Mouse (Mus musculus) hindbrain, postnatal 0 days (tissue): ENCODE results near the gene Disp1. TPM values are rescaled to one million over a fixed set of nuclear protein-coding genes. Genes with fewer than 3 reads are reported as not detected.

ENCODE experiments used
- ATAC-seq: fragments of 200-750 bp; cut with Nextera tagmentation; 2 replicates; pipeline ENCODE4 v1.8.0; 2017; ENCODE audit warnings: mild to moderate bottlenecking, moderate TSS enrichment, moderate library complexity
- DNase-seq: peaks from one replicate; pipeline ENCODE4 v3.0.0-alpha.2; 2015; ENCODE audit warnings: low spot score
- H3K27ac ChIP-seq: fragments of 300-500 bp; sonication (generic); 2 replicates; pipeline ENCODE4 v1.5.1; 2014; ENCODE audit warnings: mild to moderate bottlenecking
- H3K27me3 ChIP-seq: fragments of 300-500 bp; sonication (generic); 2 replicates; pipeline ENCODE4 v1.6.1; 2014; ENCODE audit warnings: low read length, mixed read lengths; ENCODE audit not compliant: insufficient read depth
- H3K36me3 ChIP-seq: fragments of 300-500 bp; sonication (generic); 2 replicates; pipeline ENCODE4 v1.6.1; 2014; ENCODE audit warnings: low read length, mixed read lengths; ENCODE audit not compliant: insufficient read depth
- H3K4me1 ChIP-seq: fragments of 300-500 bp; sonication (generic); 2 replicates; pipeline ENCODE4 v1.6.1; 2014; ENCODE audit warnings: antibody characterized with exemption, low read length, mixed read lengths; ENCODE audit not compliant: insufficient read depth
- H3K4me2 ChIP-seq: fragments of 300-500 bp; sonication (generic); 2 replicates; pipeline ENCODE4 v1.6.1; 2014; ENCODE audit warnings: low read depth, mild to moderate bottlenecking, low read length, moderate library complexity, mixed read lengths
- H3K4me3 ChIP-seq: fragments of 300-500 bp; sonication (generic); 2 replicates; pipeline ENCODE4 v1.5.1; 2014; ENCODE audit warnings: low read length
- H3K9ac ChIP-seq: fragments of 300-500 bp; sonication (generic); replicated peaks from 2 replicates; pipeline ENCODE4 v1.6.1; 2014; ENCODE audit warnings: mild to moderate bottlenecking, low read length, moderate library complexity, mixed read lengths
- H3K9me3 ChIP-seq: fragments of 300-500 bp; sonication (generic); 2 replicates; pipeline ENCODE4 v1.6.1; 2016; ENCODE audit warnings: low read length, mixed read lengths
- CTCF ChIP-seq: IDR thresholded peaks from 2 replicates; pipeline ENCODE4 v1.5.1; 2016; ENCODE audit warnings: antibody characterized with exemption, control low read depth, low read depth
- WGBS: fragments of 180-500 bp; shearing (Covaris S2); extraction: QIAGEN DNeasy Blood & Tissue Kit; methylation state at CpG from one replicate; pipeline ENCODE4 v1.1.7; 2014; 5-methylcytosine and 5-hydroxymethylcytosine counted together
- polyA plus RNA-seq: library from polyadenylated mRNA; unstranded; fragments of >200 nt; fragmentation: Nextera tagmentation; extraction: Ambion mirVana; gene quantifications from 2 replicates; pipeline ENCODE4 v1.2.1, GENCODE M21; 2015
- total RNA-seq: library from RNA; depleted of rRNA; stranded (reverse); fragments of >200 nt; gene quantifications from 2 replicates; pipeline ENCODE4 v1.2.3, GENCODE M21; 2014

Gene Disp1
- total and polyA plus RNA-seq, 2 experiments from 2014 or later: 7.4 to 8.2 TPM

- DNase-seq (peak; percentile 34), ATAC-seq (peak; percentile 18; the same call in 1 of the 2 replicates)
- Histone ChIP-seq H3K4me1 (0 out of 2 replicates have a peak, but pooled peaks cover 6% of the 10 kb centered on the region), H3K4me2 (peak overlapping the region; percentile 16; the same call in 1 of the 2 replicates), H3K4me3 (no peak overlapping the region), H3K27me3 (no peaks in the 10 kb centered on the region), H3K9ac (no peak overlapping the region), H3K36me3 (no peaks in the 10 kb centered on the region), H3K9me3 (no peaks in the 10 kb centered on the region), H3K27ac (no peak overlapping the region; the same call in 1 of the 2 replicates)
- no peak for TF ChIP-seq CTCF
- WGBS: 30% methylated on average over 21 of the region's 21 CpGs
Measured at GRCm38 (mm10) chr1:183117827-183118825, 103.2 kb downstream of the Disp1 start.

- 81% methylated on average over 15 of the region's 15 CpGs for WGBS
- Histone ChIP-seq H3K27me3 (no peaks in the 10 kb centered on the region), H3K4me3 (no peak overlapping the region), H3K9ac (no peak overlapping the region), H3K36me3 (no peaks in the 10 kb centered on the region), H3K4me2 (no peak overlapping the region), H3K27ac (no peak overlapping the region; the same call in 1 of the 2 replicates), H3K9me3 (no peaks in the 10 kb centered on the region), H3K4me1 (0 out of 2 replicates have a peak, but pooled peaks cover 6% of the 10 kb centered on the region)
- TF ChIP-seq CTCF: 0 out of 2 replicates have a peak, but pooled peaks have one; percentile 12
- ATAC-seq (peak; percentile 47; the same call in 1 of the 2 replicates), DNase-seq (no peak)
Measured at GRCm38 (mm10) chr1:183116946-183117826, 104.1 kb downstream of the Disp1 start.

DNA sequence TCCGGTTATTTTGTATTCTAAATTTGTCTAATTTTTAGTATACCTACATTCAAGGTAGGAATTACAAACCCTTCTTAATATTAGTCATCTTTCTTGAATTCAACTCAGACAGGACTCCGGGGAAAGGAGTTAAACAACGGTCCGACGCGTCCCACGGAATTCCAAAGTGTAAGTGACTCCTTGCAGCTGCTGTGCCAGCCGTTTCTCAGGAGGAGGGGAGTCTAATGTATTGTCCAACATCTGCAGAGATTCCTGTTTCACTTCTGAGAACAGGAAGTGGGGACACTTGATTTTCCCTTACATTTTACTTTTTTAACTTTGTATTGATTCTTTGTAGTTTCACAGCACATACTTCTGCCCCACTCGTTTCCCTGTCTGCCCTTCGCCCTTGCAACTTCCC lies 104.9 kb downstream of the Disp1 start:
- Histone ChIP-seq H3K4me2 (no peak overlapping the region), H3K9me3 (no peaks in the 10 kb centered on the region), H3K27me3 (no peaks in the 10 kb centered on the region), H3K27ac (no peak overlapping the region), H3K4me3 (no peak overlapping the region), H3K36me3 (no peaks in the 10 kb centered on the region), H3K9ac (no peak overlapping the region), H3K4me1 (0 out of 2 replicates have a peak, but pooled peaks cover 6% of the 10 kb centered on the region)
- ATAC-seq: no peak
- 69% methylated on average over 10 of the region's 10 CpGs for WGBS
- TF ChIP-seq CTCF: no peak
- no peak for DNase-seq

GRCm38 (mm10) chr1:183115076-183115475 lies 106.2 kb downstream of the Disp1 start:
- DNase-seq (no peak), ATAC-seq (no peak)
- H3K9ac ChIP-seq: no peak overlapping the region
- H3K9me3 ChIP-seq: no peaks in the 10 kb centered on the region
- H3K27ac ChIP-seq: no peak overlapping the region
- no peaks in the 10 kb centered on the region for H3K27me3 ChIP-seq
- WGBS: 89% methylated on average over 7 of the region's 7 CpGs
- no peaks in the 10 kb centered on the region for H3K36me3 ChIP-seq
- no peak overlapping the region for H3K4me2 ChIP-seq
- H3K4me3 ChIP-seq: no peak overlapping the region
- 0 out of 2 replicates have a peak, but pooled peaks cover 6% of the 10 kb centered on the region for H3K4me1 ChIP-seq
- TF ChIP-seq CTCF: no peak

- TF ChIP-seq CTCF: no peak
- Histone ChIP-seq H3K4me2 (no peak overlapping the region), H3K27me3 (no peaks in the 10 kb centered on the region), H3K9me3 (no peaks in the 10 kb centered on the region), H3K4me3 (no peak overlapping the region), H3K36me3 (no peaks in the 10 kb centered on the region), H3K27ac (no peak overlapping the region), H3K9ac (no peak overlapping the region), H3K4me1 (0 out of 2 replicates have a peak, but pooled peaks cover 6% of the 10 kb centered on the region)
- no peak for ATAC-seq
- WGBS: 50% methylated on average over 6 of the region's 6 CpGs
- no peak for DNase-seq
Measured at GRCm38 (mm10) chr1:183114554-183114953, 106.8 kb downstream of the Disp1 start.

DNA sequence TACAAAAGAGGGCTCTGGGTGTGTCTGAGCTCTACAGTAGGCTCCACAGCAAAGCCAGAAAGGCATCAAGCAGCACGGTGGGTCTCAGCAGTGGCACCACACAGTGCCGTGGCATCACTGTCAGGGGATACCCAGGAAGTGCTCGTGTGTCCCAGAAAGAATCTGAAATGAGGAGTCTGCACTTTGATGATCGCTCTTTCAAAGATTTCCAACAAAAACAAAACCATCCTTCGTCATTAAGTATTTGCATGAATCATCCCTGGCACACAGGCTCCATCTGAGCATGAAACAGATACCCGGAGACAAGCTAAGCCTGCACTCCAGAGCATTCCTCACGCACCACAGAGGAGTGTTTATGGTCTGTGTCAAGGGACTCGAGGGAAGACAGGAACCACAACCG lies 107.8 kb downstream of the Disp1 start:
- WGBS: 57% methylated on average over 9 of the region's 9 CpGs
- H3K4me3 ChIP-seq: no peak overlapping the region
- DNase-seq (no peak), ATAC-seq (peak; percentile 35; the same call in 1 of the 2 replicates)
- H3K27ac ChIP-seq: no peak overlapping the region
- no peak for TF ChIP-seq CTCF
- no peaks in the 10 kb centered on the region for H3K27me3 ChIP-seq
- 0 out of 2 replicates have a peak, but pooled peaks cover 5% of the 10 kb centered on the region for H3K4me1 ChIP-seq
- no peaks in the 10 kb centered on the region for H3K9me3 ChIP-seq
- H3K9ac ChIP-seq: no peak overlapping the region
- H3K4me2 ChIP-seq: no peak overlapping the region
- H3K36me3 ChIP-seq: no peaks in the 10 kb centered on the region
